Mouse (Mus musculus): ENCODE results near the gene Dhrs7. TPM values are rescaled to one million over a fixed set of nuclear protein-coding genes. Genes with fewer than 3 reads are reported as not detected.
A peak's percentile ranks its signal among the peaks of the same experiment; 100 is the strongest.

The Dhrs7 gene
- total RNA-seq, 2 experiments from 2014 or later: 21.9 to 26.7 TPM

GRCm38 (mm10) chr12:72667868-72668469, 3.3 kb upstream of the Dhrs7 start:
- no peak for DNase-seq
- intact Hi-C loops (cut with DNase I; ENCODE audit: low total_unique reads): loop anchor here (10.0 kb wide), 1 partner anchor 133 kb away; the partner anchor contains the start of gene Pcnx4

GRCm38 (mm10) chr12:72666015-72666414, 1.3 kb upstream of the Dhrs7 start:
- DNase-seq: no peak
- intact Hi-C loops (cut with DNase I; ENCODE audit: low total_unique reads): loop anchor here (10.0 kb wide), 1 partner anchor 131 kb away; the partner anchor contains the start of gene Pcnx4

DNA sequence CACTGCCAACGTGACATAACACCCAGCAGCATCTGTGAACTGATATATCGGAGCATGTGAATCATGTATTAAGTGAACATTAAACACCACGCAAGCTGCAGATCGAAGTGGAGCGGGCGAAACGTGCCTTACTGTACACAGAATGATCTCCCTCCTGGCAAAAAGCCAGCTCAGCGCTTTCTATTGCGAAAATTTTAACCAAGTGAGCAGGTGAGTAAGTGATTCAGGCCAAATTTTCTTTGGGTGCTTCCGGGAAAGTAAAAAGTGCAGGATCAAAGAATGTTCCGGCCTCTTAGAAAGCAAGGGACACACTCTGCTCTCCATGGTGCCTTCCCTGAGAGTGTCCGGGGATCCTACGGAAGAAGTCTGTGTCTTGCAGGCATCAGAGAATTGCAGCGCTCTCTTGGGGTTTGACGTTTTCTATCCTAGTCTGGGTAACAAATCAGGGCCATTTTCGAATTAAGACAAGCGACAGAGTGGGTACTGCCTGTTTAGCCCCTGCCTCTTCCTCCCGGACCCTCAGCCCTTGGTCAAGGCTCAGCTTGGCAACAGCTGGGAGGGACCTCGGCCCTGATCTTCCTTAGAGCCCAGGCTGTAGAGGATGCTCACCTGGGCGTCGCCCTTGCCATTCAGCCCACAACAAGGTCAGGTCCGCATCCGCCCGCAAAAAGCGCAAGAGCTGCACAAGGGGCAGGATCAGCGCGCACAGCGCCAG, 532 bp downstream of the Dhrs7 start:
- intact Hi-C loops (cut with DNase I; ENCODE audit: low total_unique reads): loop anchor here (10.0 kb wide), 1 partner anchor 129 kb away; the partner anchor contains the start of gene Pcnx4
- DNase-seq: no peak

- no peak for DNase-seq
- intact Hi-C loops (cut with DNase I; ENCODE audit: low total_unique reads): loop anchor here (10.0 kb wide), 2 partner anchors 141 to 191 kb away; no protein-coding TSS in a partner anchor
Observed at GRCm38 (mm10) chr12:72655775-72656174, 8.9 kb downstream of the Dhrs7 start.

DNA sequence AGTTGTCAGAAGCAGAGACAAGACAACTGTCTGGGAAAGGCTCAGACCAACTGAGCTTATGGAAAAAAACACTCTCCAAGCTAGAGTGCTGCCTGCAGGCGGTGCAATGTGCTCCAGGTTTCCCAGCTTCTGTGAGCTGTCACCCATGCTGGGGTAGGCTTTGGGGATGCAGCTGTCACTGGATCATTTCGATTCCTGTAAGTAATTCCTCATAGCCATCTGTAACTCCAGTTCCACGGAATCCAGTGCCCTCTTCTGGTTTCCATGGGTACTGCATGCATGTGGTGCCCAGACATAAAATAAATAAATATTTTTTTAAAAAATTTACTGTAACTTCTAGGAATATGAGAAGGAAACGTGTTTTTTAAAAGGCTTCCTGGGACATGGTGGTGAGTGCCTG, 10.0 kb downstream of the Dhrs7 start:
- intact Hi-C loops (cut with DNase I; ENCODE audit: low total_unique reads): loop anchor here (10.0 kb wide), 2 partner anchors 140 to 190 kb away; no protein-coding TSS in a partner anchor
- DNase-seq: peak; percentile 46

DNA sequence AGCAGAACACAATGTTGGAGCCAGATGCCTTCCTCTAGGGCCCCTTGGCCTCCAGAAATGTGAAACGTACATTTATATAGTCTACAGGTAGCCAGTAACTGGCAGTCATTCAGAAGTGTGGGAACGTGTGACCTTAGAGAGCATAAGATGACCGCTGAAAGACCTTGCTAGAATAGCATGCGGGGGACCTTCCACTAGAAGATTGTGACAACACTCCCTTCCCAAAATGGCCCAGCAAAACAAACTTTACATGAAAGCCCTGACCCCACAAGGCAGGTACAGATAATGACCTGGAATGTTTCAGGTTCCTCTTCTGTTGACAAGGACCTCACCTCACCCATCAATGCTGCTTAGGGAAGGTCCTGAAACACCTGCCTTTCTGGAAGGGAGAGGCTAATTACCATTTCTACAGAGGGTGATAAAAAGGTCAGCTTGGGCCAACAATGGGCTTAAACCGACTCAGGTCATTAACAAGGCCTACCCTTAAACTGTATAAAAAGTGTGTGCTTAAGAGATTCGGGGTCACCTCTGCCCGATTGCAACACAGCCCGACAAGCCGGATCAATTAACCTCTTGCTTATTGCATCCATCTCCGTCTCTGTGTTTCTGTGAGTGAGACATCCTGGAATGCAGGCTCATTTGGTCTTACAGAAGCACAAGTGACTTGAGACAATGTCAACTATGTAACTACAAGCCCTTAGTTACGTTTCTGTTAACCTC, 14.9 kb downstream of the Dhrs7 start, which contains the start of gene Gm4756:
Gene Gm4756 (minus strand): TSS at position 51 of the 720 bp plus-strand sequence.
- intact Hi-C loops (cut with DNase I; ENCODE audit: low total_unique reads): loop anchor here (10.0 kb wide), 2 partner anchors 135 to 185 kb away; no protein-coding TSS in a partner anchor
- no peak for DNase-seq

- intact Hi-C loops (cut with DNase I; ENCODE audit: low total_unique reads): no loop called here
- DNase-seq: no peak
Observed at GRCm38 (mm10) chr12:72648921-72649320, 15.8 kb downstream of the Dhrs7 start.

DNA sequence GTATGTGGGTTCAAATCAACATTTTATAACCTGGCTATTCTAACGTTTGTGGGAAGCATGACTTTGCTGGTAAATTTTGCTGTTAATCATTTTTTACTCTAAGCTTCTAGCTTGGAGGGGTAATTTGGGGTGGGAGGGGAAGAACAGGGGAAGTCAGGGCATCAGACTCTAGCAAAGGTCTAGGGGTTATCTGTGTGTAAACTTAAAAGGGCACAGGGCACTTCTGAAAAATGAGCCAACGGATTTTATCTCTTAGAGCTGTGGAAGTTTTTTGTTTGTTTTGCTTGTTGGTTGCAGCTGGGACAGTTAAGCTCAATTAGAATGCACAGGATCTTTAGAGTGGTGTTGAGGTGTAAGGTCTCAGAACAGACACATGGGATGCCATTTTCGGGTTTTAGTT, 26.7 kb downstream of the Dhrs7 start:
- intact Hi-C loops (cut with DNase I; ENCODE audit: low total_unique reads): no loop called here
- DNase-seq: no peak

GRCm38 (mm10) chr12:72628751-72629150, 36.0 kb downstream of the Dhrs7 start:
- intact Hi-C loops (cut with DNase I; ENCODE audit: low total_unique reads): no loop called here

DNA sequence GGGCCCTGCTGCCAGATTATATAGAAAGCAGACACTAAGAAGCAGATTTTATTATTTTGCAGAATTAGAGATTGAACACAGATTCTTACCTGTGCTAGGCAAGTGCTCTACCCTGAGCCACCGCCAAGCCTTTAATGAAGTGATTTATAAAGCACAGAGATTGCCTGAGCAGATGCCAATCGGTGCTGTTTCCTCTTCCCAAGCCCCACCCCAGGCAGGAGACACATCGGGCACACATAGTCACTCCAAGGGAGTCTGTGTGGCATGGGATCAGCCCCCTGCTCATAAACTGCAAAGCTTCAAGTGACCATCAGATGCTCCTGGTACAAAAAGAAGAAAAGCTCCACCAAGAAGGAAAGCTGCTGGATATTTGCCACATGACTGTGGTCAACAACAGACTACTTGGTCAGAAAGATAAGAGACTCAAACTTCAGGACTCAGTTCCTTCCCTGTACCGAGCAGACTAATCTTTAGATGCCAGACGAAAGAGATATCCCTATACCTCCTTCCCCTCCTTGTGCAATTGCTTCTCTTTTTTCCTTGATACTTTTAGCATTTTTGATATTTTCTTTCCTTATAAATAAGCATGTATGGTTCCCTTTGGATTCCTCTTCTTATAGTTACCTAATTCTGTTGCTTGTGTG, 41.7 kb downstream of the Dhrs7 start:
- intact Hi-C loops (cut with DNase I; ENCODE audit: low total_unique reads): no loop called here
- no peak for DNase-seq

More at GRCm38 (mm10) chr12:72628751-72629150, 36.0 kb downstream of the Dhrs7 start:
- no peak for DNase-seq

DNA sequence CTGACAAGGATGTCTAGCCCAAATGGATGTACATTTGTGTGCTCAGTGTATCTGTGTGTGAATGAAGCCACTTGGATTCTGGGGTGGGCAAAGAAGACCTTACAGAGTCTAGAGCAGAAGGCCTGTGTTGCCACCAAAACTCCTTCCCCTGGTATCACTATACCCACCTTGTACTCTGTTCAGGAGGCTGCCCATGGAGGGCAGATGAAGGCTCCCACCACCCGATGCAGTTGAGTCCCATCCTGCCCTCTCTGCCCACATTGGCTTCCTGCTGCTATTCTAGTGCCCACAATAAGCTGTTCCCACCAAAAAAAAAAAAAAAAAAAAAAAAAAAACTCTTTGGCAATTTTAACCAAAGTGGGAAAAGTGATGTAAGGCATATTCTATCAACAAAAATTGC, 43.3 kb downstream of the Dhrs7 start:
- intact Hi-C loops (cut with DNase I; ENCODE audit: low total_unique reads): no loop called here
- no peak for DNase-seq

DNA sequence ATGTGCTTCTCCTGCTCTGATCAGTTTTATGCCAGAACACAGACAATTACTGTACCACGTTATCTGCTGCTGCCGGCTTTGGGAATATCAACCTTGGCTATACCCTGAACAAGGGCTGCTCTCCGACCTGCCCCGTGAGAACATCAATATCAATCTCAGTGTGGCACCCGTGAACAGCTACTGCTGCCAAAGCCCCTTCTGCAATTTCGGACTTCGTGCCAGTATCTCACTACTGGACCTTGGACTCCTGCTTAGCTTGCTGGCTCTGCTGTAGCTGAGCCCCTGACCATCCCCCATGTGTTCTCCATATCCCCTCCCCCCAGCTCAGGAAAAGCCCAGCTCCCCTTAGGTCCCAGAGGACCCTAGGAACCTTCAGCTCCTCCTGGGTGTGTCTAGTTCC, 43.9 kb downstream of the Dhrs7 start:
- intact Hi-C loops (cut with DNase I; ENCODE audit: low total_unique reads): no loop called here
- DNase-seq: no peak

GRCm38 (mm10) chr12:72612053-72612452, 52.7 kb downstream of the Dhrs7 start:
- no peak for DNase-seq
- intact Hi-C loops (cut with DNase I; ENCODE audit: low total_unique reads): no loop called here

Other genes with a start within 250 kb of the Dhrs7 start
- under 1 TPM in 1 of 2 experiments, not detected in 1; 0.06 TPM for gene Lrrc9, start 223.0 kb downstream of the Dhrs7 start, total RNA-seq (2021)
- 1 to 10 TPM; 2.1 to 2.6 TPM for gene Pcnx4, start 128.5 kb downstream of the Dhrs7 start, total RNA-seq (2021)
- not detected for gene Gm4756, start 15.2 kb downstream of the Dhrs7 start, total RNA-seq (2021)
- 100 to 1,000 TPM; 156 to 160 TPM for gene Ppm1a, start 92.5 kb upstream of the Dhrs7 start, total RNA-seq (2021)

Data from gastrocnemius, postnatal 14 days (tissue).